Mouse (Mus musculus) stomach, postnatal 0 days (tissue): ENCODE results near the gene Fam160b1. TPM values are rescaled to one million over a fixed set of nuclear protein-coding genes. Genes with fewer than 3 reads are reported as not detected.
A peak's percentile ranks its signal among the peaks of the same experiment; 100 is the strongest.

Source experiments
- ATAC-seq: fragments of 200-750 bp; cut with Nextera tagmentation; 2 replicates; pipeline ENCODE4 v1.8.0; 2017; ENCODE audit not compliant: low FRiP score, low TSS enrichment
- DNase-seq: peaks from one replicate; pipeline ENCODE4 v3.0.0-alpha.2; 2016; ENCODE audit warnings: low spot score
- H3K27ac ChIP-seq: fragments of 300-500 bp; sonication (generic); replicated peaks from 2 replicates; pipeline ENCODE4 v1.5.1; 2014; ENCODE audit warnings: mild to moderate bottlenecking, control low read depth
- H3K27me3 ChIP-seq: fragments of 300-500 bp; sonication (generic); 2 replicates; pipeline ENCODE4 v1.6.1; 2014; ENCODE audit warnings: low read length; ENCODE audit not compliant: control insufficient read depth, insufficient read depth
- H3K36me3 ChIP-seq: fragments of 300-500 bp; sonication (generic); 2 replicates; pipeline ENCODE4 v1.6.1; 2014; ENCODE audit warnings: low read length, mixed read lengths; ENCODE audit not compliant: control insufficient read depth, insufficient read depth
- H3K4me1 ChIP-seq: fragments of 300-500 bp; sonication (generic); replicated peaks from 2 replicates; pipeline ENCODE4 v1.6.1; 2014; ENCODE audit warnings: antibody characterized with exemption; ENCODE audit not compliant: control insufficient read depth, insufficient read depth
- H3K4me2 ChIP-seq: fragments of 300-500 bp; sonication (generic); replicated peaks from 2 replicates; pipeline ENCODE4 v1.6.1; 2014; ENCODE audit warnings: low read depth, mild to moderate bottlenecking, control low read depth, moderate library complexity
- H3K4me3 ChIP-seq: fragments of 300-500 bp; sonication (generic); 2 replicates; pipeline ENCODE4 v1.5.1; 2014; ENCODE audit warnings: low read depth, low read length, control low read depth
- H3K9ac ChIP-seq: fragments of 300-500 bp; sonication (generic); 2 replicates; pipeline ENCODE4 v1.6.1; 2014; ENCODE audit warnings: mild to moderate bottlenecking, low read length, control low read depth, mixed read lengths
- H3K9me3 ChIP-seq: fragments of 300-500 bp; sonication (generic); 2 replicates; pipeline ENCODE4 v1.6.1; 2016; ENCODE audit warnings: low read length; ENCODE audit not compliant: control insufficient read depth
- CTCF ChIP-seq: IDR thresholded peaks from 2 replicates; pipeline ENCODE4 v1.5.1; 2016; ENCODE audit warnings: antibody characterized with exemption, low read depth, mild to moderate bottlenecking, moderate library complexity
- EP300 ChIP-seq: optimal IDR thresholded peaks from 2 replicates; pipeline ENCODE3; 2016; ENCODE audit warnings: antibody characterized with exemption
- WGBS: fragments of 180-500 bp; shearing (Covaris S2); extraction: QIAGEN DNeasy Blood & Tissue Kit; methylation state at CpG from one replicate; pipeline ENCODE4 v1.1.7; 2014; 5-methylcytosine and 5-hydroxymethylcytosine counted together
- polyA plus RNA-seq: library from polyadenylated mRNA; unstranded; fragments of >200 nt; fragmentation: Nextera tagmentation; extraction: Ambion mirVana; gene quantifications from 2 replicates; pipeline ENCODE4 v1.2.1, GENCODE M21; 2015

The Fam160b1 gene
- polyA plus RNA-seq, 1 experiment from 2014 or later, result 7.6 TPM

DNA sequence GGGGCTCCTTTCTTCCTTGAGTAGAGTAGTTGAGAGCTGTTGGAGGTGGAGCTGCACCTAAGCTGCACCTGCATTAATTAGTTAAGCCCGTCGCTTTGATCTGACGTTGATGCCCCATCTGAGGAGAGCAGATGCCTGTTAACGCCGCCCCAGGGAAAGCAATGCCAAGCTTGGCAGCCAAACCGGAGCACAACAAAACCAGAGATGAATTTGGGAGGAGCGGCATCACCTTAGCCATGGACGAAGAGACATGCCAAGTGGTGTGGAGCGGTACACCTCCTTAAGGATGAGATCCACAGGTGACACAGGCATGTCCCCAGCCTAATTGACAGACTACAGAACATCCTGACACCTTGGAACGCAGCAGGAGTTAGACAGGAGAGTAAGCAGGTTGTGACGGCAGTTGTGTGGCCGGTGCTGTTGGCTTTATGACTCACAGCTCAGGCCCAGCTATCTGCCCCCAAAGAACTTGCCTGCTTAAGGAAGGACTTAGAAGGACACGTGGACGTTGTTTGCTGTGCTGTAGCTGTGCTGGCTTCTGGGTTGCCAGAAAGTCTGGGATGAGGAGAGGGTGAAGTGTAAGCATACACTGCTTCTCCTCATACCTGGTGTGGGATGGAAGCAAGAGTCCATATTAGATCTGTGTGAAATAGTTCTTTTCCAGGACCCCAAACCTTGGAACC, 67.4 kb downstream of the Fam160b1 start:
- Histone ChIP-seq H3K4me2 (no peak overlapping the region), H3K36me3 (no peaks in the 10 kb centered on the region), H3K27me3 (no peaks in the 10 kb centered on the region), H3K9ac (no peak overlapping the region), H3K9me3 (no peaks in the 10 kb centered on the region), H3K4me3 (no peak overlapping the region), H3K4me1 (no peaks in the 10 kb centered on the region), H3K27ac (no peak overlapping the region)
- DNase-seq, result peak; percentile 59
- peak; percentile 87 for ATAC-seq
- 72% methylated on average over 14 of the region's 14 CpGs for WGBS
- no peak for TF ChIP-seq CTCF
- TF ChIP-seq EP300, result no peak

DNA sequence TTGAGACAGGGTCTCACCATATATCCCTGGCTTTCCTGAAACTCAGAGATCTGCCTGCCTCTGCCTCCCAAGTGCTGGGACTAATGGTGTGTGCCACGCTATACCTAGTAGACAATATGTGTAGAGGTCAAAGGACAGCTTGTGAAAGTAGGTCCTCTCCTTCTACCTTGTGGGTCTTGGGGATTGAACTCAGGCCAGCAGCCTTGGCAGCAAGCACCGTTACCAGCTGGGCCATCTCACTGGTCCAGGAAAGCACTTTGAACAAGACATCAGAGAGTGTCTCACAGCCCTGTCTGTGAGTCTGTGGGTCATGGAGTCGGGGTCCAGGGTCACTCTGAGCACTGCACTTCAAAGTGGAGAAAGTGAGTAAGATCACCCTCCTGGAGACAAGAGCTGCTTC, 68.2 kb downstream of the Fam160b1 start:
- Histone ChIP-seq H3K4me3 (no peak overlapping the region), H3K27ac (no peak overlapping the region), H3K9ac (no peak overlapping the region), H3K4me1 (no peaks in the 10 kb centered on the region), H3K36me3 (no peaks in the 10 kb centered on the region), H3K4me2 (no peak overlapping the region), H3K9me3 (no peaks in the 10 kb centered on the region), H3K27me3 (no peaks in the 10 kb centered on the region)
- WGBS, result 81% methylated on average over 3 of the region's 3 CpGs
- TF ChIP-seq EP300, result no peak
- TF ChIP-seq CTCF, result no peak
- DNase-seq (no peak), ATAC-seq (no peak)

DNA sequence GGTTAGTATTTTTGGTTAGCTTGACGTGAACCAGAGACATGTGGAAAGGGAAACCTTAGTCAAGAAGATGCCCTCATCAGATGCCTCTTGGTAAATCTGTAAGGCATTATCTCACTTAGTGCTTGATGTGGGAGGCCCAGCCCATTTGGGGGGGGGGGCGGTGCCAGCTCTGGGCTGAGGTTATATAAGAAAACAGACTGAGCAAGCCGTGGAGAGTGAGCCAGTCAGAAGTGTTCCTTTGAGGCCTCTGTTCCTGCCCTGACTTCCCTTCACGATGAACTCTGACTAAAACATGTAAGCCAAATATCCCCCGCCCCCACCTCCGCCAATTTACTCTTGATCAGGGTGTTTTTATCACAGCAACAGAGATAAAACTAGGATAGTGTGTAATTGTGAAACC, 69.4 kb downstream of the Fam160b1 start:
- Histone ChIP-seq H3K27ac (no peak overlapping the region), H3K4me2 (no peak overlapping the region), H3K4me3 (no peak overlapping the region), H3K27me3 (no peaks in the 10 kb centered on the region), H3K9ac (no peak overlapping the region), H3K36me3 (no peaks in the 10 kb centered on the region), H3K9me3 (no peaks in the 10 kb centered on the region), H3K4me1 (no peaks in the 10 kb centered on the region)
- no peak for ATAC-seq
- TF ChIP-seq EP300 (no peak), CTCF (no peak)
- 64% methylated on average over 6 of the region's 6 CpGs for WGBS
- DNase-seq, result no peak

GRCm38 (mm10) chr19:57431476-57431875, 71.0 kb downstream of the Fam160b1 start:
- ATAC-seq, result no peak
- H3K9ac ChIP-seq, result no peak overlapping the region
- no peaks in the 10 kb centered on the region for H3K9me3 ChIP-seq
- TF ChIP-seq CTCF (no peak), EP300 (no peak)
- H3K4me1 ChIP-seq, result no peaks in the 10 kb centered on the region
- H3K27me3 ChIP-seq, result no peaks in the 10 kb centered on the region
- H3K36me3 ChIP-seq, result no peaks in the 10 kb centered on the region
- no peak overlapping the region for H3K27ac ChIP-seq
- H3K4me2 ChIP-seq, result no peak overlapping the region
- DNase-seq, result no peak
- no peak overlapping the region for H3K4me3 ChIP-seq
- WGBS, result 40% methylated on average over 6 of the region's 6 CpGs

DNA sequence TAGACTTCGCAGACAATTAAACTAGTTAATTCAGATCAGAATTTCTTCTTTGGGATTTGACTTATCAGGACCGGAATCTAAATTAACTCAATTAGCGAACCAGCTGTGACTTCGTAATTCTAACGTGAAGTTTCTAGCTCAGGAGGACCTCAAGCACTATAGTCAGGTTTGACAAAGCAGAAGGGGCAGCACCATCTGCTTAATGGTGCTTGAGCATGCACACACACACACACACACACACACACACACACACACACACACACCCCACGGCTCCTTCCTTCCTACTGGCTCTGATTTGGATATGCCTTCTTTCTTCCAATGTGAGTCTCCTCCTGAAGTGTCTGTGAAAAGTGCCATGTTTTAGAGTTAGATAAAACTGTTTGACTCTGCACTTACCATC, 73.5 kb downstream of the Fam160b1 start:
- Histone ChIP-seq H3K27ac (no peak overlapping the region), H3K4me3 (no peak overlapping the region), H3K9me3 (no peaks in the 10 kb centered on the region), H3K9ac (no peak overlapping the region), H3K27me3 (no peaks in the 10 kb centered on the region), H3K4me1 (no peaks in the 10 kb centered on the region), H3K36me3 (no peaks in the 10 kb centered on the region), H3K4me2 (no peak overlapping the region)
- TF ChIP-seq EP300, result no peak
- no peak for TF ChIP-seq CTCF
- ATAC-seq (no peak), DNase-seq (no peak)
- 86% methylated on average over 6 of the region's 6 CpGs for WGBS

DNA sequence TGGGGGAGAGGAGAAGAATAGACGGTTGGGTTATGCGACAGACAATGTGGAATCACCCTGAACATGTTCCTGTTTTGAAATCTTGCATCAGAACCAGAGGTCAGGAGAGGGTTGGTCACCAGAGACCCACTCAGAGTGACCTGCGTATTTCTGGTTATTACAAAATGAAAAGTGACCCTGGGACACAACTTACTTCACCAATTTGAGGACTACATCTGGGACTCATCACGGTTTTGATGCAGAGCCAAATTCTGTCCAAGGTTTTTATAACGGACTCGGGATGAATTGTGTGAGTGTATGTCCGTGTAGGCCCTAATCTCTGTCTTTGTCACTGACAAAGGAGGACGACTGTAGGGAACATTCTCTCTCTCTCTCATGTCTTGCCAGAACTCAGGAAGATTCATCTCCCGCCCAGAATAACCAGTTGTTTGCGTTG, 76.1 kb downstream of the Fam160b1 start:
- 38% methylated on average over 10 of the region's 10 CpGs for WGBS
- Histone ChIP-seq H3K4me2 (no peak overlapping the region), H3K36me3 (no peaks in the 10 kb centered on the region), H3K27me3 (no peaks in the 10 kb centered on the region), H3K4me3 (no peak overlapping the region), H3K4me1 (no peaks in the 10 kb centered on the region), H3K9ac (no peak overlapping the region), H3K9me3 (no peaks in the 10 kb centered on the region), H3K27ac (no peak overlapping the region; the same call in 1 of the 2 replicates)
- peak; percentile 23 for DNase-seq
- TF ChIP-seq CTCF, result no peak
- TF ChIP-seq EP300, result no peak
- ATAC-seq, result peak; percentile 76; the same call in 1 of the 2 replicates
